Mouse (Mus musculus) bone marrow macrophage, adult 2 months (primary cell): ENCODE results near the gene Sphk1. TPM values are rescaled to one million over a fixed set of nuclear protein-coding genes. Genes with fewer than 3 reads are reported as not detected.

Experiments used
- H3K27ac ChIP-seq: 2 replicates; pipeline ENCODE4 v1.5.1; 2012; ENCODE audit warnings: low read depth, low read length; ENCODE audit not compliant: insufficient read depth
- H3K4me1 ChIP-seq: 2 replicates; pipeline ENCODE4 v1.6.1; 2012; ENCODE audit warnings: low read length; ENCODE audit not compliant: control insufficient read depth, insufficient read depth
- H3K4me3 ChIP-seq: 2 replicates; pipeline ENCODE4 v1.5.1; 2012; ENCODE audit warnings: mild to moderate bottlenecking, low read length, moderate library complexity; ENCODE audit not compliant: insufficient read depth
- CTCF ChIP-seq: IDR thresholded peaks from 2 replicates; pipeline ENCODE4 v1.5.1; 2012; ENCODE audit warnings: low read depth, mild to moderate bottlenecking, low read length, moderate library complexity
- POLR2A ChIP-seq: IDR thresholded peaks from 2 replicates; pipeline ENCODE4 v1.6.1; 2012; ENCODE audit warnings: mild to moderate bottlenecking, low read depth, low read length, borderline replicate concordance
- polyA plus RNA-seq: library from polyadenylated mRNA; stranded (reverse); fragments of >200 nt; gene quantifications from 2 replicates; pipeline ENCODE4 v1.2.4, GENCODE M21; 2012; ENCODE audit not compliant: missing spikeins, insufficient read depth, insufficient read length

Gene Sphk1
- polyA plus RNA-seq, 1 experiment, result not detected

DNA sequence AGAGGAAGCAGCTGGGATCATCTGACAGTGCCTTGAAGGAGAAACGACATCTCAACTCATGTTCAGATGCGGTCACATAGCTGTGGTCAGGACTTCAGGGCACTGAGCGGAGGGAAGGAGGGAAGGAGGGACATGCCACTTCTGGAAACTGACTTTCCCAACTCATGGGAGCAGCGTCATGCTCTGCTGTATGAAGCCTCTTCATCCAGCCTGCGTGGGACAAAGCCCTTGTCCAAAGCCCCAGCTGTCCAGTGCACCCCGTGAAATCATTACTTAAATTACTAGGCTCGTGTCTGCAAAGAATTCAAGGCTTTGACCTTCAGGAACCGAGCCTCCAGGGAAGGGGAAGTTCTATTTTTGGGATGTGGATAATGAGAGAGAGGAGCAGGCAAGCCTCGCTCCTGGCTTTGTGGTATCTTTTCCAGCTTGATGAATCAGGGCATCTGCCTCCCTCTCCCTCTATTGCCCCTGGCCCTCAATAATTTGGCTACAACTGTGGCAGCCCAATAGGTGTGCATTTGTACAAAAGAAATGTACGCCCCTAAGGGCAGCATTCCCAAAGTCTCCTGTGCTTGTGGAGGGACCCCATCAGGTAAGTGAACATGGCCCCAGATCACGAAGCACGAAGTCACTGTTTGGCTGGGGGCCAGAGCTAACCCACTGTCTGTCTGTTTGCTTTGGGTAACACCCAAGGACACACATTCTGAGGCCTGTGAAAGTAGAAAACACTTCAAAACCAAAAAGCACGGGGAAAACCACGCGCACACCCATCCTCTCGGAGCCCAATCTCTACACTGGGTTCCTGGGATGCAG, 7.6 kb upstream of the Sphk1 start:
- Histone ChIP-seq H3K4me1 (peaks cover 22% of the 10 kb centered on the region), H3K27ac (no peak overlapping the region), H3K4me3 (0 out of 2 replicates have a peak overlapping the region, but pooled peaks have one; percentile 4)
- TF ChIP-seq POLR2A, result no peak
- TF ChIP-seq CTCF, result no peak

DNA sequence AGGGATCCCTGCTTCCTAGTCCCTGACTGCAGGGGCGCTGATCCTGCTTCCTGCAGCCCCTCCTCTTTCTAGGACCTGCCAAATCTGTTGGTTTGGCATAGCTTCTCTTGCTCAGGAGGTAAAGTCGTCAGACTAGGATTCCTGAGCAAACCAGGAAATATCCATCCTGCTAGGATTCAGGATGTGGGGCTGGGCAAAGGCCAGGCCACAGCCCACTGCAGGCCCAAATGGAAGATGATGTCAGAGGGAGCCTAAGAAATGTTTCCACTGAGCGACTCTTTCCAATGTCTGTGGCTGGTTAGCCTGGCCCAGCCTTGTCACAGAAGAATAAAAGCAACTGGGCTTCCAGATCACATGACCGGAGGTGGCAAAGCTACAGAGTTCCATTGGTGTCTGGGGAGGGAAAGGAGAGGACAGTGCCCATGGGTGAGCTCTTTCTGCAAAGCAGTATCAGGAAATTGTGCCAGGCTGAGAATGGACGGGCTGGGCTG, 7.0 kb upstream of the Sphk1 start:
- no peak for TF ChIP-seq CTCF
- H3K4me3 ChIP-seq, result no peak overlapping the region
- no peak overlapping the region for H3K27ac ChIP-seq
- H3K4me1 ChIP-seq, result peaks cover 22% of the 10 kb centered on the region

GRCm38 (mm10) chr11:116528636-116529320, 1.9 kb upstream of the Sphk1 start:
- TF ChIP-seq CTCF (no peak), POLR2A (no peak)
- Histone ChIP-seq H3K4me1 (peaks cover 8% of the 10 kb centered on the region), H3K4me3 (no peak overlapping the region), H3K27ac (no peak overlapping the region)

- Histone ChIP-seq H3K4me3 (peak overlapping the region; percentile 7; the same call in 1 of the 2 replicates), H3K4me1 (no peaks in the 10 kb centered on the region), H3K27ac (no peak overlapping the region)
- TF ChIP-seq CTCF (no peak), POLR2A (no peak)
Observed at GRCm38 (mm10) chr11:116531371-116532191, 856 bp downstream of the Sphk1 start.

- no peak overlapping the region for H3K27ac ChIP-seq
- TF ChIP-seq POLR2A (no peak), CTCF (no peak)
- no peaks in the 10 kb centered on the region for H3K4me1 ChIP-seq
- H3K4me3 ChIP-seq, result peak overlapping the region; percentile 37
Observed at GRCm38 (mm10) chr11:116532262-116532809, 1.6 kb downstream of the Sphk1 start.

DNA sequence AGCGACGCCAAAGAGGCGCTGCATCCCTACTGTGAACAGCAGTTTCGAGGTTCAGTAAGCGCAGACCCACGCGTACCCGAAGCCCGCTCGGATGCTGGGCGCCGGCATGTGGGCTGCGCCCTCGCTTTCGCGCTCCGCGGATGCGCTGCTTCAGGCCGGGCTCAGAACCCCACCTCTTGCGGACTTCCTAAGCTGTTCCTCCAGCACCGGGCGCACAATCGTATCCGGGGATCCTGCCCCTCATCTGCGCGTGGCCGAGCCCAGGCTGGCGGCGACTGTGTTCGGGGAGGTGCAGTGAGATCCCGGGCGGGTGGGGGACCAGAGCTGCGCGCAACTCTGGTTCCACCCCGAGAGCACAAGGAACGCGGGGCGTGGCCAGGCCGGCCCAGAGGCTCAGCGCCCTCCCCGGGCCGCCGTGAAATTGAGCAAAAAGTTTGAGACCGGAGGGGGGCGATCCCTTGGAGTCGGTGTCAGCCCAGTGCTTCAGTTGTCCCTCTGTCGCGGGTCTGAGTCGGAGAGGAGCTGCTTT, 2.1 kb downstream of the Sphk1 start:
- no peaks in the 10 kb centered on the region for H3K4me1 ChIP-seq
- H3K27ac ChIP-seq, result no peak overlapping the region
- TF ChIP-seq POLR2A (no peak), CTCF (no peak; the same call in 1 of the 2 replicates)
- H3K4me3 ChIP-seq, result peak overlapping the region; percentile 37

DNA sequence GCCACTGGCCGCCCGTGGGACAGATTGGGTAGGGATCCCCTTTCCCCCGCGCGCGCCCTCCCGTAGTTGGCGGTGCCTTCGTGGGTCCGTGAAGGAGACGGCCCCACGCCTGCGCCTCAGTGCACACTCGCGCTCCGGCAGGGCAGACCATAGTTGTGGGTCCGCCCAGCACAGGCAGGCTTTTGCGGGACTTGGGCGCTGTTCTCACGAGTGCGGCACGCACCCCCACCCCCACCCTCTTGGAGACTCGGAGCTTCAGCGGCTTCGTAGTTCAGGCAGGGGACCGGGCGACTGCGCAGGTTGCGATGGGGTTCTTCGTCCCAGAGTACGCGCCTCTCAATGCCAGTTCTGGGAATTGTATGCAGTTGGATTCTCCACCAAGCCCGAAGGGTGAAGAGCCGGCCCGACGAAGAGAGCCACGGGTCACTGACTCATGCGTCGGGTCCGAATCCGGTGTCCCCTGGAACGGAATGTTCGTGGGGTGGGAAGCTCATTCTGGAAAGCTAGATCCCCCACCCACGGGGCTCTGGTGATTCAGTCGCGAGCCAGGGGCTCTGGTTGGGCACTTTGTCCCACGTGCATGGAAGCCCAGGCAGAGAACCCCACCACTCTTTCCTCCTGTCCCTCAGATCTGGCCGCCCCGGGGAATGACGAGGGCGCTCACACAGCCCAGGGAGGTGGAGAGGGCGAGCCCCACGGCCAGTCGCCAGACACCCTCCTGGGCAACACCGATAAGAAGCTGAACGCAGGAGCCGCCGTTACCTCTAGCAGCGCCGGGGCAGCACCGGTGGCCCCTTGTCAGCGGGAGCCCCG, 2.8 kb downstream of the Sphk1 start:
- Histone ChIP-seq H3K4me1 (no peaks in the 10 kb centered on the region), H3K4me3 (peak overlapping the region; percentile 37), H3K27ac (no peak overlapping the region)
- TF ChIP-seq CTCF, result no peak
- no peak for TF ChIP-seq POLR2A

DNA sequence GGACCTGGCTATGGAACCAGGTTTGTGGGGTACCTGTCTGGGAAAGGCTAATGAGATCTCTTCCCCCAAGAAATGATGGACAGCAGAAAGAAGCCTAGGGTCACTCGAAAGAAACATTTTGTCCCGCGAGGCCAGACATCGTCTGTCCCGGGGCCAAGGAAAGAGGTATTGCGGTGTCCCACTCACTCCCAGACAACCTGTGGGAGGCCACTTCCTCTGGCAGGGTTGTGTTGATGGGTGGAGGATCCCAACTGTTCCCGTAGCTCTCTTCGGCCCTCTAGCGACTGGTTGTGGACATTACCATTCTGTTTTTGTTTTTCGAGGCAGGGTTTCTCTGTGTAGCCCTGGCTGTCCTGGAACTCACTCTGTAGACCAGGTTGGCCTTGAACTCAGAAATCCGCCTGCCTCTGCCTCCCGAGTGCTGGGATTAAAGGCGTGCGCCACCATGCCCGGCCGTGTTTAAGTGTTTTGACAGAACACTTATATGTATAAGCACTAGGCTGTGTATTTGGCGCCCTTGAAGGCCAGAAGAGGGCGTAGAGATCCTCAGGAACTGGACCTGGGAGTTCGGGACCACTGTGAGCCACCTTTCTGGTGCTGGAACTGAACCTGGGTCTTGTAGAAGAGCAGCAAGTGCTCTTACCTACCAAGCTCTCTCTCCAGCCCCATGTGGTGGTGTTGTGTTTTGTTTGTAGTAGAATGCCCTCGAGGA, 3.6 kb downstream of the Sphk1 start:
- no peaks in the 10 kb centered on the region for H3K4me1 ChIP-seq
- no peak overlapping the region for H3K4me3 ChIP-seq
- TF ChIP-seq CTCF (peak; percentile 62), POLR2A (no peak)
- no peak overlapping the region for H3K27ac ChIP-seq
